Mouse (Mus musculus) brain, embryonic 14.5 days (tissue): Measurements from ENCODE around the gene Rbpj.

ENCODE experiments used
- CTCF ChIP-seq: fragments of 200-500 bp; IDR thresholded peaks from 2 replicates; pipeline ENCODE4 v1.5.1; 2012; ENCODE audit warnings: inconsistent platforms, mild to moderate bottlenecking, moderate library complexity, borderline replicate concordance; ENCODE audit not compliant: insufficient read depth, insufficient read length; ENCODE audit errors: extremely low read depth
- POLR2A ChIP-seq: fragments of 200-500 bp; IDR thresholded peaks from 2 replicates; pipeline ENCODE4 v1.6.1; 2012; ENCODE audit warnings: mild to moderate bottlenecking, inconsistent platforms, borderline replicate concordance; ENCODE audit not compliant: poor library complexity, insufficient read depth, insufficient read length, severe bottlenecking; ENCODE audit errors: extremely low read depth

- TF ChIP-seq CTCF: no peak
- no peak for TF ChIP-seq POLR2A
Observed at GRCm38 (mm10) chr5:53485934-53486475, 20.1 kb downstream of the Rbpj start.
